Mouse (Mus musculus) gastrocnemius, adult 8-10 months (tissue): ENCODE measurements around the gene Kcnk10. TPM values are rescaled to one million over a fixed set of nuclear protein-coding genes. Genes with fewer than 3 reads are reported as not detected.

Experiments
- DNase-seq, 2 experiments: peaks; one replicate each; pipeline ENCODE4 v3.0.0; 2022; ENCODE audit warnings: low spot score in 2 of 2
- total RNA-seq, 4 experiments: library from RNA; stranded (reverse); gene quantifications; 2 replicates each; pipeline ENCODE4 v1.2.4; 2022

Gene Kcnk10
- total RNA-seq, 4 experiments from 2014 or later = not detected

GRCm38 (mm10) chr12:98519866-98520567 is 58.1 kb downstream of the Kcnk10 start:
- no peak for DNase-seq

- no peak for DNase-seq
Observed at GRCm38 (mm10) chr12:98505601-98506000, 72.5 kb downstream of the Kcnk10 start.

GRCm38 (mm10) chr12:98501528-98502280 is 76.4 kb downstream of the Kcnk10 start:
- no peak for DNase-seq

GRCm38 (mm10) chr12:98501045-98501444 is 77.1 kb downstream of the Kcnk10 start:
- DNase-seq = no peak

- no peak for DNase-seq
Observed at GRCm38 (mm10) chr12:98481460-98481859, 96.7 kb downstream of the Kcnk10 start.

GRCm38 (mm10) chr12:98481048-98481447 is 97.1 kb downstream of the Kcnk10 start:
- DNase-seq = no peak

GRCm38 (mm10) chr12:98477673-98478461 is 100.2 kb downstream of the Kcnk10 start:
- DNase-seq = no peak

- no peak for DNase-seq
Observed at GRCm38 (mm10) chr12:98471232-98471631, 106.9 kb downstream of the Kcnk10 start.

- no peak for DNase-seq
Observed at GRCm38 (mm10) chr12:98470097-98470496, 108.0 kb downstream of the Kcnk10 start.

- no peak for DNase-seq
Observed at GRCm38 (mm10) chr12:98467793-98468192, 110.3 kb downstream of the Kcnk10 start.

- DNase-seq = no peak
Observed at GRCm38 (mm10) chr12:98459889-98460288, 118.2 kb downstream of the Kcnk10 start.

GRCm38 (mm10) chr12:98458944-98459343 is 119.2 kb downstream of the Kcnk10 start:
- no peak for DNase-seq

GRCm38 (mm10) chr12:98458516-98458915 is 119.6 kb downstream of the Kcnk10 start:
- DNase-seq = no peak

- no peak for DNase-seq
Observed at GRCm38 (mm10) chr12:98453161-98453560, 124.9 kb downstream of the Kcnk10 start.

GRCm38 (mm10) chr12:98452646-98453045 is 125.5 kb downstream of the Kcnk10 start:
- DNase-seq = no peak

GRCm38 (mm10) chr12:98445637-98446036 is 132.5 kb downstream of the Kcnk10 start:
- no peak for DNase-seq

- no peak for DNase-seq
Observed at GRCm38 (mm10) chr12:98444860-98445259, 133.2 kb downstream of the Kcnk10 start.

- no peak for DNase-seq
Observed at GRCm38 (mm10) chr12:98443754-98444153, 134.4 kb downstream of the Kcnk10 start.

- DNase-seq = no peak
Observed at GRCm38 (mm10) chr12:98438080-98438479, 140.0 kb downstream of the Kcnk10 start.

- DNase-seq = no peak
Observed at GRCm38 (mm10) chr12:98430683-98431082, 147.4 kb downstream of the Kcnk10 start.

- DNase-seq = no peak
Observed at GRCm38 (mm10) chr12:98421340-98421739, 156.8 kb downstream of the Kcnk10 start.

GRCm38 (mm10) chr12:98419849-98420248 is 158.3 kb downstream of the Kcnk10 start:
- no peak for DNase-seq
